Mouse (Mus musculus) E14TG2a.4 (cell line): ENCODE results near the gene Anks4b.

Source experiments
- CTCF ChIP-seq: conservative IDR thresholded peaks from 2 replicates; pipeline ENCODE4 v1.5.1; 2014; ENCODE audit warnings: low read length
- NANOG ChIP-seq: IDR thresholded peaks from 2 replicates; pipeline ENCODE4 v1.6.1; 2014; ENCODE audit warnings: borderline replicate concordance, low read length, mixed read lengths

- TF ChIP-seq CTCF, result no peak
- TF ChIP-seq NANOG, result no peak
Observed at GRCm38 (mm10) chr7:120180547-120180946, 6.9 kb downstream of the Anks4b start.
